Mouse (Mus musculus) frontal cortex, postnatal 10 days (tissue): ENCODE measurements around the gene Tead3.
"Not testable (repeated sequence)": the region's sequence is repeated elsewhere in the genome, so short reads cannot be mapped to it uniquely, and the experiment has no call there.

Source experiments
- DNase-seq, 2 experiments: peaks; one replicate each; pipeline ENCODE4 v3.0.0; 2022; ENCODE audit warnings: low spot score in 2 of 2, mixed read lengths in 1 of 2

Gene Tead3

GRCm38 (mm10) chr17:28331241-28332112 is 19.1 kb downstream of the Tead3 start:
- no peak for DNase-seq

GRCm38 (mm10) chr17:28330590-28330989 is 20.0 kb downstream of the Tead3 start:
- DNase-seq, result not testable (repeated sequence)

GRCm38 (mm10) chr17:28330232-28330546 is 20.4 kb downstream of the Tead3 start:
- DNase-seq, result no peak

GRCm38 (mm10) chr17:28329503-28330231 is 20.9 kb downstream of the Tead3 start:
- DNase-seq, result no peak

GRCm38 (mm10) chr17:28328946-28329345 is 21.7 kb downstream of the Tead3 start:
- DNase-seq, result no peak

- DNase-seq, result peak; percentile 90 to 97
Observed at GRCm38 (mm10) chr17:28328366-28328928, 22.2 kb downstream of the Tead3 start, which contains the start of gene Rpl10a. Gene Rpl10a (plus strand): TSS chr17:28328471.

GRCm38 (mm10) chr17:28327673-28328325 is 22.8 kb downstream of the Tead3 start:
- no peak for DNase-seq

GRCm38 (mm10) chr17:28326951-28327350 is 23.7 kb downstream of the Tead3 start:
- DNase-seq, result no peak

- no peak for DNase-seq
Observed at GRCm38 (mm10) chr17:28325751-28326150, 24.9 kb downstream of the Tead3 start.

- DNase-seq, result not testable (repeated sequence)
Observed at GRCm38 (mm10) chr17:28324416-28324815, 26.2 kb downstream of the Tead3 start.

- no peak for DNase-seq
Observed at GRCm38 (mm10) chr17:28323786-28324185, 26.8 kb downstream of the Tead3 start.

GRCm38 (mm10) chr17:28321700-28322099 is 28.9 kb downstream of the Tead3 start:
- no peak for DNase-seq

GRCm38 (mm10) chr17:28317725-28318124 is 32.9 kb downstream of the Tead3 start:
- no peak for DNase-seq

GRCm38 (mm10) chr17:28317091-28317490 is 33.5 kb downstream of the Tead3 start:
- no peak for DNase-seq

- no peak for DNase-seq
Observed at GRCm38 (mm10) chr17:28316476-28316875, 34.1 kb downstream of the Tead3 start.

- no peak for DNase-seq
Observed at GRCm38 (mm10) chr17:28315611-28316160, 34.9 kb downstream of the Tead3 start.

- no peak for DNase-seq
Observed at GRCm38 (mm10) chr17:28313880-28314225, 36.8 kb downstream of the Tead3 start.

- peak; percentile 92 to 94 for DNase-seq
Observed at GRCm38 (mm10) chr17:28313212-28313879, 37.3 kb downstream of the Tead3 start, which contains the start of gene Fance. Gene Fance (plus strand): TSS chr17:28313519.

- no peak for DNase-seq
Observed at GRCm38 (mm10) chr17:28312232-28313211, 38.1 kb downstream of the Tead3 start.
